Mouse (Mus musculus) MN1 (cell line): ENCODE data around the gene Aym1.
A peak's percentile ranks its signal among the peaks of the same experiment; 100 is the strongest.
"Not testable (repeated sequence)": the region's sequence is repeated elsewhere in the genome, so short reads cannot be mapped to it uniquely, and the experiment has no call there.

Experiments used
- DNase-seq: peaks from one replicate; pipeline ENCODE4 v3.0.0-alpha.2; 2016; ENCODE audit warnings: low spot score

Aym1 gene

DNA sequence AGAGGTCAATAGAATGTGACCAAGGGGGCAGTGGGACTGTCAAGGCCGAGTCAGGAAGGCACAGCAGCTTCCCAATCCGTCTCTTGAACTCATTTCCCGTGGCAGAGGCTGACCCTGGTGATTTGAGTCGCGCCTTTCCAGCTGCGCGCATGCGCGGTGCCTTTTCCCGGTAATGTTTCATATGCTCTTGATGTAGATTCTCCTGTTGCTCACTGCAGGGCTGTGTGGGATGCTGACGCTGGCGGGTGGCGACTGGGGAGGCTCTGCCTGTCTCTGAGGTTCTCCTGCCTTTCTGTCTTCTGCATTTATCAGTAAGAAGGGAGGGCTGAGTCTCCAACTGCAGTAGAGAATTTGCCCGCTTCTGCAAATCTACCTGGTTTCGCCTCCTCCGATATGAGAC, 2.8 kb upstream of the Aym1 start:
- no peak for DNase-seq

DNA sequence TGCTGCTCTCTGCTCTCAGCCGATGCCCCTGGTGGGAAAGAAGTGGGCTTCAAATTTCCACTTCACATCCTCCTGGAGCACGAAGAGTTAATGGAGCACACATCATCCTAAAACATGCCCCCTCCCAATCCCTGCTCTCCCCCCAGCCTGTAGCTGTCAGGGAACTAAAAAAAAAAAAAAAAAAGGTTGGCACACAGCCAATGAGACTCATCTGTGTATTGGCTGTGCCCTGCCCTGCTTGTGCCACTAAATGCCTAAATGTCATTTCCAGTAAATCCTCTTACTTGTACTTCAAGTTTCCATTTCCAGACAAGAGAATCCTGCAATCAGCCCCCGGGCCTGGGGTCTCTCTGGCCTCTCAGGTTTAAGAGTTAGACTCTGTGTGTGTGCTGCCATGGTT, 562 bp downstream of the Aym1 start:
- DNase-seq, result peak; percentile 85

DNA sequence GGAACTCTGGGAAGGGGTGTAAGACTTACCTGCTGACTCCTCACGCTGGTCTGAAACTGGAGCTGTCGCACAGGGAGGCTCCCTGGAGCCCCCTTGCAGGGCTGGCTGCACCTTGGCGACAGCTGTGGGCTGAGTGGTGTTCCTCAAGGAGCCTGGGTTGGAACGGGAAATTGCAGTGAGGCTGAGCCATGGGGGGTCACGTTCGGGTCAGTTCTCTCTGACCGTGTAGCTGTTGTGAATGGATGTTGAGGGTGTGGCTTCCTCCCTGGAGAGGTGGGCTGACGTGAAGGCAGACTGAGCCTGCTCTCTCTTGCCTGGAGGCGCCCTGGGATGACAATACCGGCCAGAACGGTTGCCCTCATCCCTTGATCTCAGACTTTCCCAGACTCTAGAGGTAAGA, 1.7 kb downstream of the Aym1 start:
- peak; percentile 55 for DNase-seq

DNA sequence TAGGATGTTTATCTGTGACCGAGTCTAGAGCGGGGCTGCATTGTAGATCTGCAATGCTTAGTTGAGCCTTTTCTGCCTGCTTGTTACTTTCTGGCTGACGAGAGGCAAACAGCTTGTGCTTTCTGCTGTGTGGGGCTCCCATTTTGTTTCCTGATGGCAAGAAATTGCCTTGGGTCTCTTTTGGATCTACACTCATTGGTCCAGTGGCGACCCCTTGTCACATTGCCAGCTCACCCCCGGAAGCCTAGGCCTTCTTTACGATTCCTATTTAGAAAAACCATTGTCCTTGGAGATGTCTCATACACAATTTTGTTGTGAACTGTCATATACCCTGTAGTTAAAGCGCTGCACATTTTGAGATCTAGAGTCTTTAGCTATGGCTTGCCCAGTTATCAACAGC, 4.2 kb downstream of the Aym1 start:
- no peak for DNase-seq

DNA sequence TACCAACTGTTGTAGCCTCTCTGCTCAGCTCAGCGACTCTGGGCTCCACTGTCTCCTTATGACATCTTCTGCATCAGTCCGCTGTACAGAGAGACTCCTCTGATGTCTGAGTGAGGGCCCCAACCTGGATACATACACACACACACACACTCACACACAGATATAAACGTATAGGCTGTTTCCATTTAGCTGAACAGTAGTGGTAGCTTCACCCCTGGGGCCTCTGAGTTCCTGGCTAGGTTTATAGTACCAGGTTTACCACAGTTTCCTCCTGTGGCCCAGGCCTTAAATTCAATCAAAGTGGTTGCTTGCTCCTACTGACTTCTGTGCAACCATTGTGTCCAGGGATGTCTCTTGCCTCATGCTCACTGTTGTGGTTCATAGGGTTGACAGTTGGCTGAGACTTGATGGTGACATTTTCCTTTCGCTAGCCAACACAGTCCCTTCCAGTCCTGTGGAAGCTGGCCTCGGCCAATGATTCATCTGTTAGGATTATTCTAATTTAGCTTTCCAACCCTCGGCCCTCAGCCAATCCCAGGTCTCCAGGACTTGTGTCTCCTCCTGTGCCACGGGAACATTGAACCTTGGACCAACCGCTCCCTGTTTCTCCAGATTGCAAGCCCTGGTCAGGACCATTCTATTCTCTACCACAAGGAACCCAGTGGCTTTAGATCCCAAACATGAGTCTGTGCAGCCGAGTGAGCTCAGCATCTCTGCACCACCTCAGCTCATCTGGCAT, 5.3 kb downstream of the Aym1 start:
- no peak for DNase-seq

DNA sequence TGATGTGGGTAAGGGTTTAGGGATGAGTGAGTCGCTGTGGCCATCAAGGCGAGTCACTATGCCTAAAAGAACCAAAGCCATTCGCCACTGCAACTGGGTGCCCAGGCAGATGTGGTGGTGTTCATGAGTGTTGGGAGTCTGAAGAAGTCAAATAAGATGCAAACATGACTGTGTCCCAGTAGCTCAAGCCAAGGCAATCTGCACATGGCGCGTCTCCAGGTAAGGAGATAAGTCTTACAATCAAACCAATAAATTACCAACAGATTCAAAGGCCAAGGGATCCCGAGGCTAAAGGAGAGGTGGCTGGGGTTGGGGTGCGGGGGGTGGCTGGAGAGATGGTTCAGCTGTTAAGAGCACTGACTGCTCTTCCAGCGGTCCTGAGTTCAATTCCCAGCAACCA, 6.1 kb downstream of the Aym1 start:
- no peak for DNase-seq

GRCm38 (mm10) chr5:113365921-113366320, 8.8 kb downstream of the Aym1 start:
- DNase-seq, result peak; percentile 88

GRCm38 (mm10) chr5:113367726-113368125, 10.6 kb downstream of the Aym1 start:
- not testable (repeated sequence) for DNase-seq

DNA sequence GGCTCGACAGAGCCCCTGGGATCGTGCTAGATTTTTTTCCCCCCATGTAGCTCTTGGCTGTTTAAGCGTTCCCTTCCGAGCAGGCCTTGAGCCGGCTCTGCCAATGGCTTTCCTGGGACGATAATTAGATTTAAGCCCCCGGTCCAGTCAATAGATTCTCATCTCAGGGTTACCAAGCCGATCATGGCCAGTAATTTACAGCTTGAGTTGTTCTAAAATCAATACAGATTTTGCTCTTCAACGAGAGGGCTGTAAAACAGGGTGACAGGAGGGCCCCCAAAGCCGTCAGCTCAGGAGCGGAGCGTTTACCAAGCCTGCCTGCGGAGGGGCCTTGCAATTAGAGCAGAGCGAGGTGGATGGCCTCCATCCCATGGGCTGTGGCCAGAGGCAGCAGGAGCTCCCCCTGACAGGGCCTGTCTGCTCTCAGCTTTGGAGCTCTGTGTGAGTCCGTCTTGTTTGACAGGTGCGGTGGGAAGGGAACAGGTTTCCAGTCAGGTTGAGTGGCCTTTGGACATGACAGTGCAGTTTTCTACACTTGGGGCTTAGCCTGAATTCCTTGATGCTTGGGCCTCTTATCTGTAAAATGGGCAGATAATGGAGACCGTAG, 12.3 kb downstream of the Aym1 start:
- no peak for DNase-seq

GRCm38 (mm10) chr5:113372449-113372848, 15.4 kb downstream of the Aym1 start:
- no peak for DNase-seq

GRCm38 (mm10) chr5:113372995-113373950, 16.2 kb downstream of the Aym1 start:
- DNase-seq, result peak; percentile 75

DNA sequence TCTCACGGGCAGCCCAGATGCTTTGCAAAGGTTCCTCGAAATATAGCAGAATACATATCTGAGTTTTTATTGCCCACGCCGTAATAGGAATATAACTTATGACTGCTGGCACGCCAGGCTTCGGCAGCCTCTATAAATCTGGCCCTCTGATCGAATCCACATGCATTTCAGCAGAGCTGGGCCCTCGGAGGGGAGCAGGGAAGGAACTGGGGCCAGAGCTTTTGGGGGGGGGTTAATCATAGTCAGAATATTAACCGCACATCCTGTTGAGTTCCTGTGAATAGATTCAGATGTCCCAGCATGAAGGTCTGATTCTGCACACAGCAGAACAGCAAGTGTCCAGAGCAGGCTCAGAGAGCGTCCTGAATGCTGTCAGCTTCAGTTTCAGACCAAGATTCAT, 17.2 kb downstream of the Aym1 start:
- DNase-seq, result no peak

DNA sequence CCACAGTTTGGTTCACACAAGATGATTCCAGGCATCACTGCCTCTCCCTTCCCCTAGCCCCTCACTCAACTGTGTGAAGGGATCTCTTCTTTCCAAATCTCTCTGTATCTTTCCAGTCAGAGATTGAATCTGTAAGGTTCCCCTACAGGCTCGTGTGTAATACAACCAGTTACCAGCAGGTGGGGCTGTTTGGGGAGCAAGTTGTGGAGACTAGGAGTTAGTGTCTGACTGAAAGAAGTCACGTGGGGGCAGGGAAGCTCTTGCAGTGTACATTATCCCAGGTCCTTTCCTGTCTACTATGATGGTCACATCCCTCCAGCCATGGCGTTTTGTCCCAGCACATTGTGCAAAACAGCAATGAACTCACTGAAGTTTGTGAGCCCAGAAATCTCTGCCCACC, 18.7 kb downstream of the Aym1 start:
- peak; percentile 53 for DNase-seq

GRCm38 (mm10) chr5:113376292-113376691, 19.2 kb downstream of the Aym1 start:
- DNase-seq, result no peak

DNA sequence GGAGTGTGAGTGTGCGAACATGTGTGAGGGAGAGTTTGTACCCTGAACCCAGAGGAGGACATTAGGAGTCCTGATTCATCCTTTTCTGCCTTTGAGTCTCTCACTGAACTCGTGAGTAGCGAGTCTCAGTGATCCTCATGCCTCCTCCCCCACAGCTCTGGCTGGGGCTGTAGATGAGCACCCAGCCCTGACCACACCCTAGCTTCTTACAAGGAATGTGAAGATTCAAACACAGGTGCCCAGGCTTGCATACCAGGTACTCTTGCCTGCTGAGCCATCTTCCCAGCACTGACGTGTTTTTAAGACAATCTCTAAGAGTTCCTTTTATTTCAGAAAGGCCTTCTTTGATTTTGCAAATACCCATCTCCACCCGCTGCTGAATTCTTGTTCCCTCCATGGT, 22.3 kb downstream of the Aym1 start:
- no peak for DNase-seq

GRCm38 (mm10) chr5:113380553-113380952, 23.5 kb downstream of the Aym1 start:
- no peak for DNase-seq

GRCm38 (mm10) chr5:113382580-113382979, 25.5 kb downstream of the Aym1 start:
- no peak for DNase-seq

DNA sequence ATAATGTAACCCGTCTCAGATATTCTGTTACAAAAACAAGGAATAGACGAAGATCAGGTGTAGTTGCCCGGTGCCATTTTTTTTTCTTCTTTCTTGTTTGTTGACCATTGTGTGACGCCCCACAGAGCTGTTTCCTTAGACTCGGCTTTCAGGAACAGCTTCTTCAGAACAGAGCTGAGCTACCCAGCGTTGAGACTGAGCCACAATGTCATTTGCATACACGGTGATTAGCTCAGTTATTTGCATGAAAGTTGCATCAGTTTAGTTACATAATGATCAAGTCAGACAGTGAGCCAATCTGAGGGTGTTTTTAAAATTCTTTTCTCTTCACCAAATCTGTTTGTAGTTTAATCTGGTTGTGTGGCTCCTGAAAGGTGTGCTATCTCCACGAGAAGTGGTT, 36.7 kb downstream of the Aym1 start:
- no peak for DNase-seq

- DNase-seq, result no peak
Observed at GRCm38 (mm10) chr5:113396286-113396934, 39.3 kb downstream of the Aym1 start.

GRCm38 (mm10) chr5:113397443-113398317, 40.6 kb downstream of the Aym1 start:
- no peak for DNase-seq

- DNase-seq, result no peak
Observed at GRCm38 (mm10) chr5:113402702-113403101, 45.6 kb downstream of the Aym1 start.
